In the genomic region with DNA sequence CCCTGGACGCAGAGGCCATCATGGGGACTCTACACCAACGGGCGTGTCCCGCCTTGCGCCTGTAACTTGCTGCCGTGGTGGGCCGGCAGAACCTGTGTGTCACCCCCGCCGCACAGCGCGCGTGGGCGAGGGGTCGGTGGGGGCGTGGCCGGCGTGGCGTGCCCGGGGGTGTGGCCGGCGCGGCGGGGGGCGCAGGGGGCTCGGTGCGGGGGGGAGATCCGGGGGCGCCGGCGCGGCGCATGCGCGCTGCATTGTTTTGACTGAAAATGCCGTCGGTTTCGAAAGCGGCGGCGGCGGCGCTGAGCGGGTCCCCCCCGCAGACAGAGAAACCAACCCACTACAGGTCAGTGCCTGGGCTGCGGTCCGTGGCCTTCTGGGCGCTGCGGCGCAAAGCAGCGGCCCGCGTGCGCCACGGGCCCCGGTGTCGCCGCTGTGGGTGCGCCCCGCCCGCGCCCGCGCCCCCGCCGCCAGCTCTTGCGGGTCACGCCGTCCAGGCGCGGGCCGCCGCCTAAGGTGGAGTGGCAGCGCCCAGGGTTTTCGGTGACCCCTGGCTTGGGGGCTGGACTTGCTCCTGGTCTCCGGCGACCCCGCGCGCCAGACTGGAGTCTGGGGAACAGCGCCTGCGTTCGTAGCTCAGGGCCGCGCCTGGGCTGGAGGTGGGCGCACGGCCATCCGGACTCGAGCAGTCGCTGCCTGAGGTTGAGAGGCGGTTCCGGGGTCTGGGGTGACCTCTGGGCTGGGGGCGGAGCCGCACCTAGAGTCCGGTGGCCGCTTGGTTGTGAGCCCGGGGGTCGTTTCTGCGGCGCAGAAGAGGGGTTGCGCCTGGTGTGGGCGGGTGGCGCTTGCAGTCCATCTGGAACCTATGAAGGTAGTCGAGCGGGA, we compare ENCODE assay signal across 8 mouse cellular contexts. TPM values are rescaled to one million over a fixed set of nuclear protein-coding genes. Genes with fewer than 3 reads are reported as not detected.
DNase-seq lines count a peak whose midpoint lies in the region; ATAC-seq and TF ChIP-seq lines count a peak whose summit lies in the region.

A gene (plus strand): TSS at position 248 of the 882 bp plus-strand sequence.

- H3K27ac ChIP-seq in embryonic facial prominence, embryonic 15.5 days (replicated peaks), result peak within 1 kb of the TSS; percentile 90
- H3K27ac ChIP-seq in heart, embryonic 12.5 days (ENCODE audit: poor library complexity, severe bottlenecking), result peak within 1 kb of the TSS; percentile 84
- peak within 1 kb of the TSS; percentile 89 for H3K27ac ChIP-seq in kidney, embryonic 16.5 days (ENCODE audit: low read length)
- peak within 1 kb of the TSS; percentile 7 for H3K27ac ChIP-seq in liver, embryonic 14.5 days
- H3K27ac ChIP-seq in neural tube, embryonic 11.5 days (ENCODE audit: low read depth, low read length), result peak within 1 kb of the TSS; percentile 37
- peak within 1 kb of the TSS; percentile 77 for H3K27ac ChIP-seq in stomach, embryonic 15.5 days

- ATAC-seq in embryonic facial prominence, embryonic 15.5 days (ENCODE audit: insufficient number of reproducible peaks, low FRiP score, low TSS enrichment, low read depth), result peak; percentile 47; the same call in 1 of the 2 replicates
- peak; percentile 61 for ATAC-seq in heart, embryonic 12.5 days (ENCODE audit: insufficient number of reproducible peaks, low FRiP score)
- ATAC-seq in kidney, embryonic 16.5 days (ENCODE audit: low FRiP score, low TSS enrichment), result peak; percentile 55
- peak; percentile 14; the same call in 1 of the 2 replicates for ATAC-seq in liver, embryonic 14.5 days (ENCODE audit: insufficient read depth)
- ATAC-seq in neural tube, embryonic 11.5 days (ENCODE audit: insufficient read depth, low FRiP score, low TSS enrichment), result peak; percentile 26; the same call in 1 of the 2 replicates
- peak; percentile 24; the same call in 1 of the 2 replicates for ATAC-seq in stomach, embryonic 15.5 days (ENCODE audit: insufficient read depth, low FRiP score, low read depth)

- H3K9me3 ChIP-seq in embryonic facial prominence, embryonic 15.5 days (replicated peaks), result no peaks in the 10 kb centered on the region
- H3K9me3 ChIP-seq in heart, embryonic 12.5 days (replicated peaks), result no peaks in the 10 kb centered on the region
- H3K9me3 ChIP-seq in kidney, embryonic 16.5 days (ENCODE audit: low read length), result no peaks in the 10 kb centered on the region
- H3K9me3 ChIP-seq in liver, embryonic 14.5 days (ENCODE audit: control insufficient read depth, low read length), result no peaks in the 10 kb centered on the region
- H3K9me3 ChIP-seq in neural tube, embryonic 11.5 days (ENCODE audit: control insufficient read depth, low read length), result no peaks in the 10 kb centered on the region
- no peaks in the 10 kb centered on the region for H3K9me3 ChIP-seq in stomach, embryonic 15.5 days

- H3K27me3 ChIP-seq in embryonic facial prominence, embryonic 15.5 days, result no peaks in the 10 kb centered on the region
- no peaks in the 10 kb centered on the region for H3K27me3 ChIP-seq in heart, embryonic 12.5 days (replicated peaks)
- H3K27me3 ChIP-seq in kidney, embryonic 16.5 days (ENCODE audit: insufficient read depth, low read length), result no peaks in the 10 kb centered on the region
- H3K27me3 ChIP-seq in liver, embryonic 14.5 days (ENCODE audit: control insufficient read depth, insufficient read depth, low read length), result no peaks in the 10 kb centered on the region
- no peaks in the 10 kb centered on the region for H3K27me3 ChIP-seq in neural tube, embryonic 11.5 days (ENCODE audit: control insufficient read depth, insufficient read depth, low read length)
- no peaks in the 10 kb centered on the region for H3K27me3 ChIP-seq in stomach, embryonic 15.5 days (replicated peaks)

- H3K4me2 ChIP-seq in embryonic facial prominence, embryonic 15.5 days (replicated peaks), result peak within 1 kb of the TSS; percentile 85
- H3K4me2 ChIP-seq in heart, embryonic 12.5 days, result peak within 1 kb of the TSS; percentile 83
- peak within 1 kb of the TSS; percentile 76 for H3K4me2 ChIP-seq in kidney, embryonic 16.5 days (replicated peaks; ENCODE audit: low read depth, low read length)
- H3K4me2 ChIP-seq in liver, embryonic 14.5 days (ENCODE audit: low read depth), result peak within 1 kb of the TSS; percentile 94
- H3K4me2 ChIP-seq in neural tube, embryonic 11.5 days (ENCODE audit: low read depth), result peak within 1 kb of the TSS; percentile 83
- peak within 1 kb of the TSS; percentile 86 for H3K4me2 ChIP-seq in stomach, embryonic 15.5 days

- peak within 1 kb of the TSS; percentile 88 for H3K4me3 ChIP-seq in embryonic facial prominence, embryonic 15.5 days (replicated peaks)
- peak within 1 kb of the TSS; percentile 98 for H3K4me3 ChIP-seq in heart, embryonic 12.5 days
- H3K4me3 ChIP-seq in kidney, embryonic 16.5 days (ENCODE audit: low read length), result peak within 1 kb of the TSS; percentile 96
- H3K4me3 ChIP-seq in liver, embryonic 14.5 days (ENCODE audit: insufficient read depth in 1 of 2, low read depth in 2 of 2, low read length in 2 of 2), result peak within 1 kb of the TSS; percentile 88 to 92
- peak within 1 kb of the TSS; percentile 98 for H3K4me3 ChIP-seq in neural tube, embryonic 11.5 days (ENCODE audit: low read depth, low read length)
- peak within 1 kb of the TSS; percentile 94 for H3K4me3 ChIP-seq in stomach, embryonic 15.5 days (replicated peaks)

- no peak for TF ChIP-seq EP300 in liver, embryonic 14.5 days (IDR thresholded peaks at IDR 0.05; ENCODE audit: low read depth)

- H3K36me3 ChIP-seq in embryonic facial prominence, embryonic 15.5 days, result peaks cover 26% of the 10 kb centered on the region
- H3K36me3 ChIP-seq in heart, embryonic 12.5 days, result peaks cover 15% of the 10 kb centered on the region
- peaks cover 3% of the 10 kb centered on the region for H3K36me3 ChIP-seq in kidney, embryonic 16.5 days (ENCODE audit: insufficient read depth, low read length)
- no peaks in the 10 kb centered on the region for H3K36me3 ChIP-seq in liver, embryonic 14.5 days (replicated peaks; ENCODE audit: control insufficient read depth, insufficient read depth, low read depth)
- no peaks in the 10 kb centered on the region for H3K36me3 ChIP-seq in neural tube, embryonic 11.5 days (ENCODE audit: control insufficient read depth, insufficient read depth, low read length)
- H3K36me3 ChIP-seq in stomach, embryonic 15.5 days, result no peaks in the 10 kb centered on the region

- TF ChIP-seq CTCF in liver, embryonic 14.5 days (IDR thresholded peaks at IDR 0.05; ENCODE audit: low read depth), result no peak

- peak; percentile 84 for DNase-seq in A20 (ENCODE audit: low read depth, low spot score)
- DNase-seq in adrenal gland, postnatal 10 days, result peak; percentile 89
- DNase-seq in liver, embryonic 14.5 days (ENCODE audit: low read depth in 3 of 3, low spot score in 3 of 3), result peak in 2 of 3 experiments; percentile 26 to 28
- peak; percentile 70 for DNase-seq in neural tube, embryonic 11.5 days (ENCODE audit: low spot score)

- WGBS in embryonic facial prominence, embryonic 15.5 days, result under 1% methylated on average over 90 of the region's 104 CpGs
- under 1% methylated on average over 100 of the region's 104 CpGs for WGBS in heart, embryonic 12.5 days
- under 1% methylated on average over 78 of the region's 104 CpGs for WGBS in kidney, embryonic 16.5 days
- under 1% methylated on average over 104 of the region's 104 CpGs for WGBS in liver, embryonic 14.5 days (ENCODE audit: insufficient replicate concordance)
- under 1% methylated on average over 73 of the region's 104 CpGs for WGBS in neural tube, embryonic 11.5 days
- under 1% methylated on average over 93 of the region's 104 CpGs for WGBS in stomach, embryonic 15.5 days

- H3K9ac ChIP-seq in embryonic facial prominence, embryonic 15.5 days, result peak within 1 kb of the TSS; percentile 78
- H3K9ac ChIP-seq in heart, embryonic 12.5 days, result peak within 1 kb of the TSS; percentile 95
- peak within 1 kb of the TSS; percentile 90 for H3K9ac ChIP-seq in kidney, embryonic 16.5 days (replicated peaks; ENCODE audit: low read length)
- peak within 1 kb of the TSS; percentile 87 for H3K9ac ChIP-seq in liver, embryonic 14.5 days (replicated peaks)
- H3K9ac ChIP-seq in neural tube, embryonic 11.5 days (ENCODE audit: low read length), result peak within 1 kb of the TSS; percentile 83
- H3K9ac ChIP-seq in stomach, embryonic 15.5 days, result peak within 1 kb of the TSS; percentile 98

- peaks cover 36% of the 10 kb centered on the region for H3K4me1 ChIP-seq in embryonic facial prominence, embryonic 15.5 days
- H3K4me1 ChIP-seq in heart, embryonic 12.5 days (replicated peaks), result peaks cover 26% of the 10 kb centered on the region
- H3K4me1 ChIP-seq in kidney, embryonic 16.5 days (ENCODE audit: insufficient read depth, low read length), result peaks cover 27% of the 10 kb centered on the region
- peaks cover 11 to 16% of the 10 kb centered on the region in 2 experiments for H3K4me1 ChIP-seq in liver, embryonic 14.5 days (replicated peaks; ENCODE audit: control insufficient read depth in 2 of 2, insufficient read depth in 2 of 2, low read length in 1 of 2)
- peaks cover 16% of the 10 kb centered on the region for H3K4me1 ChIP-seq in neural tube, embryonic 11.5 days (ENCODE audit: control insufficient read depth, insufficient read depth, low read length)
- H3K4me1 ChIP-seq in stomach, embryonic 15.5 days, result peaks cover 27% of the 10 kb centered on the region

RNA-seq across cellular contexts. Expression of the gene that starts here (rescaled TPM):
- total RNA-seq in adrenal gland, postnatal 10 days (2021), result 10 to 100 TPM; 12.3 to 19.8 TPM
- polyA plus RNA-seq in embryonic facial prominence, embryonic 15.5 days (2015; fragmentation: Nextera tagmentation; extraction: Ambion mirVana), result 9.4 and 10.2 TPM in 2 replicates
- polyA plus RNA-seq in heart, embryonic 12.5 days (2016; fragmentation: Nextera tagmentation; extraction: Ambion mirVana), result 5.1 and 6.3 TPM in 2 replicates
- polyA plus RNA-seq in kidney, embryonic 16.5 days (2015; fragmentation: Nextera tagmentation; extraction: Ambion mirVana), result 10.4 and 10.9 TPM in 2 replicates
- 34.8 and 45.6 TPM in 2 replicates for polyA plus RNA-seq in liver, embryonic 14.5 days (2012; rRNA removed)
- polyA plus RNA-seq in liver, embryonic 14.5 days (2014; fragmentation: Nextera tagmentation; extraction: Ambion mirVana), result 5.9 and 9.1 TPM in 2 replicates
- 5.6 and 6.9 TPM in 2 replicates for polyA plus RNA-seq in neural tube, embryonic 11.5 days (2014; fragmentation: Nextera tagmentation; extraction: Ambion mirVana)
- polyA plus RNA-seq in stomach, embryonic 15.5 days (2015; fragmentation: Nextera tagmentation; extraction: Ambion mirVana), result 7.2 TPM in 2 replicates

Comparison
In these comparisons a context has a peak if more than half of its experiments do, and no peak if none do; other contexts are left out.
1. Peak in every context shown above with its lines: DNase-seq, ATAC-seq, H3K4me3 ChIP-seq and H3K27ac ChIP-seq.
2. DNase-seq: peak in every context shown above with its lines; median percentile 89 in adrenal gland, postnatal 10 days; 84 in A20; 70 in neural tube, embryonic 11.5 days; 27 in liver, embryonic 14.5 days.
3. H3K27ac ChIP-seq: peak in every context shown above with its lines; median percentile 90 in embryonic facial prominence, embryonic 15.5 days; 89 in kidney, embryonic 16.5 days; 84 in heart, embryonic 12.5 days; 77 in stomach, embryonic 15.5 days; 37 in neural tube, embryonic 11.5 days; 7 in liver, embryonic 14.5 days.